Comparison of ENCODE assay signal across 20 mouse cellular contexts in genomic region chr14:8123141-8123540, GRCm38 (mm10). TPM values are rescaled to one million over a fixed set of nuclear protein-coding genes. Genes with fewer than 3 reads are reported as not detected.
DNase-seq lines count a peak whose midpoint lies in the region; ATAC-seq and TF ChIP-seq lines count a peak whose summit lies in the region.
"Had no signal": no experiment of that assay in that cellular context is flagged by ENCODE, and none has a peak within 500 bp of the region (broad histone marks: within the 10 kb centered on the region; RNA-seq: fewer than 3 reads in every experiment).

No protein-coding gene starts in this region.

- H3K4me1 ChIP-seq in forebrain, embryonic 16.5 days (replicated peaks; ENCODE audit: control insufficient read depth, insufficient read depth, low read length), result no peaks in the 10 kb centered on the region
- H3K4me1 ChIP-seq in forebrain, embryonic 15.5 days, result no peaks in the 10 kb centered on the region
- H3K4me1 ChIP-seq in testis, adult 2 months (ENCODE audit: control insufficient read depth, insufficient read depth, low read length), result no peaks in the 10 kb centered on the region
- no peaks in the 10 kb centered on the region for H3K4me1 ChIP-seq in midbrain, postnatal 0 days (ENCODE audit: insufficient read depth, low read length)
- H3K4me1 ChIP-seq: hindbrain, embryonic 13.5 days; limb, embryonic 15.5 days; megakaryocyte, embryonic 14.5 days had no signal

- TF ChIP-seq CTCF in testis, adult 2 months (IDR thresholded peaks at IDR 0.05; ENCODE audit: control insufficient read depth, insufficient read depth, insufficient replicate concordance, low read depth, low read length), result no peak
- TF ChIP-seq CTCF in midbrain, postnatal 0 days (IDR thresholded peaks at IDR 0.05), result no peak

- 0 out of 2 replicates have a peak, but pooled peaks cover 2% of the 10 kb centered on the region for H3K36me3 ChIP-seq in forebrain, embryonic 16.5 days (ENCODE audit: control insufficient read depth, insufficient read depth)
- H3K36me3 ChIP-seq in forebrain, embryonic 15.5 days, result peaks cover 12% of the 10 kb centered on the region
- peaks cover 2% of the 10 kb centered on the region; the same call in 1 of the 2 replicates for H3K36me3 ChIP-seq in testis, adult 2 months (ENCODE audit: control insufficient read depth, insufficient read depth, low read length)
- peaks cover 19% of the 10 kb centered on the region for H3K36me3 ChIP-seq in midbrain, postnatal 0 days (ENCODE audit: insufficient read depth, low read length)

- no peak overlapping the region for H3K4me3 ChIP-seq in forebrain, embryonic 16.5 days (replicated peaks; ENCODE audit: low read length)
- H3K4me3 ChIP-seq in forebrain, embryonic 15.5 days, result no peak overlapping the region
- no peak overlapping the region for H3K4me3 ChIP-seq in testis, adult 2 months (ENCODE audit: control insufficient read depth, low read depth, low read length)
- no peak overlapping the region for H3K4me3 ChIP-seq in midbrain, postnatal 0 days (ENCODE audit: low read depth, low read length)
- H3K4me3 ChIP-seq: heart, embryonic 13.5 days; hindbrain, embryonic 13.5 days; limb, embryonic 15.5 days; megakaryocyte, embryonic 14.5 days; myocyte had no signal

- H3K4me2 ChIP-seq in forebrain, embryonic 16.5 days (ENCODE audit: low read length), result no peak overlapping the region
- no peak overlapping the region for H3K4me2 ChIP-seq in forebrain, embryonic 15.5 days (replicated peaks)
- H3K4me2 ChIP-seq in midbrain, postnatal 0 days (ENCODE audit: low read depth, low read length, poor library complexity, severe bottlenecking), result no peak overlapping the region
- H3K4me2 ChIP-seq: heart, embryonic 13.5 days; hindbrain, embryonic 13.5 days; limb, embryonic 15.5 days had no signal

- no peak for TF ChIP-seq POLR2A in testis, adult 2 months (IDR thresholded peaks at IDR 0.05; ENCODE audit: control insufficient read depth, low read depth, low read length)

- ATAC-seq in forebrain, embryonic 16.5 days, result peak; percentile 57; the same call in 1 of the 2 replicates
- ATAC-seq in forebrain, embryonic 15.5 days (replicated peaks), result no peak
- no peak for ATAC-seq in midbrain, postnatal 0 days (ENCODE audit: low FRiP score)
- ATAC-seq: activated CD4-positive, CD25-positive, alpha-beta regulatory T cell, adult 4 months; inflammation-experienced regulatory T-cells, adult 6 months; liver, postnatal 0 days had no signal

- no peak overlapping the region for H3K9ac ChIP-seq in forebrain, embryonic 16.5 days (replicated peaks; ENCODE audit: low read depth, low read length)
- H3K9ac ChIP-seq in forebrain, embryonic 15.5 days (replicated peaks), result no peak overlapping the region
- H3K9ac ChIP-seq in midbrain, postnatal 0 days (replicated peaks; ENCODE audit: low read length, poor library complexity, severe bottlenecking), result no peak overlapping the region
- H3K9ac ChIP-seq: heart, embryonic 13.5 days; hindbrain, embryonic 13.5 days; limb, embryonic 15.5 days; liver, postnatal 0 days had no signal

- no peaks in the 10 kb centered on the region for H3K27me3 ChIP-seq in forebrain, embryonic 16.5 days (replicated peaks; ENCODE audit: control insufficient read depth, insufficient read depth, low read length)
- no peaks in the 10 kb centered on the region for H3K27me3 ChIP-seq in forebrain, embryonic 15.5 days
- H3K27me3 ChIP-seq in testis, adult 2 months (ENCODE audit: control insufficient read depth, insufficient read depth, low read length), result no peaks in the 10 kb centered on the region
- no peaks in the 10 kb centered on the region for H3K27me3 ChIP-seq in midbrain, postnatal 0 days (ENCODE audit: insufficient read depth, low read length)
- H3K27me3 ChIP-seq: heart, embryonic 13.5 days; hindbrain, embryonic 13.5 days; limb, embryonic 15.5 days; megakaryocyte, embryonic 14.5 days had no signal

- no peak for DNase-seq in testis, postnatal 10 days (ENCODE audit: low spot score)
- DNase-seq in cerebellum, postnatal 10 days, result peak; percentile 39 to 42
- no peak for DNase-seq in frontal cortex, postnatal 10 days (ENCODE audit: low spot score in 2 of 2)
- DNase-seq in midbrain, postnatal 0 days (ENCODE audit: low spot score), result no peak
- DNase-seq: adrenal gland, postnatal 10 days; gastrocnemius, postnatal 14 days; kidney, adult 2 months; kidney, postnatal 4 days; liver, postnatal 0 days; midbrain, embryonic 14.5 days had no signal

- no peaks in the 10 kb centered on the region for H3K9me3 ChIP-seq in forebrain, embryonic 16.5 days (ENCODE audit: control insufficient read depth, low read length)
- no peaks in the 10 kb centered on the region for H3K9me3 ChIP-seq in forebrain, embryonic 15.5 days
- H3K9me3 ChIP-seq in midbrain, postnatal 0 days (ENCODE audit: low read length), result no peaks in the 10 kb centered on the region
- H3K9me3 ChIP-seq: heart, embryonic 13.5 days; hindbrain, embryonic 13.5 days; limb, embryonic 15.5 days; megakaryocyte, embryonic 14.5 days had no signal

- 72% methylated on average over 7 of the region's 7 CpGs for WGBS in forebrain, embryonic 16.5 days
- 73% methylated on average over 7 of the region's 7 CpGs for WGBS in forebrain, embryonic 15.5 days
- 88% methylated on average over 7 of the region's 7 CpGs for WGBS in midbrain, postnatal 0 days

- H3K27ac ChIP-seq in forebrain, embryonic 16.5 days (ENCODE audit: low read length), result no peak overlapping the region
- H3K27ac ChIP-seq in forebrain, embryonic 15.5 days (replicated peaks), result no peak overlapping the region
- peak overlapping the region; percentile 10; the same call in 1 of the 2 replicates for H3K27ac ChIP-seq in testis, adult 2 months (ENCODE audit: control insufficient read depth, insufficient read depth, low read depth, low read length)
- H3K27ac ChIP-seq in midbrain, postnatal 0 days (ENCODE audit: low read depth, low read length), result no peak overlapping the region
- H3K27ac ChIP-seq: heart, embryonic 13.5 days; hindbrain, embryonic 13.5 days; limb, embryonic 15.5 days had no signal

RNA-seq across cellular contexts. Expression of gene Pxk, which starts 25.1 kb away (rescaled TPM):
- 51.2 and 63.0 TPM in 2 replicates for polyA plus RNA-seq in forebrain, embryonic 16.5 days (2015; fragmentation: Nextera tagmentation; extraction: Ambion mirVana)
- 48.8 and 51.8 TPM in 2 replicates for polyA plus RNA-seq in forebrain, embryonic 15.5 days (2015; fragmentation: Nextera tagmentation; extraction: Ambion mirVana)
- polyA plus RNA-seq in testis, adult 2 months (2012; rRNA removed), result 39.4 and 44.0 TPM in 2 replicates
- total RNA-seq in midbrain, postnatal 0 days (2014; rRNA removed), result 37.3 and 55.5 TPM in 2 replicates
- 54.3 and 58.3 TPM in 2 replicates for polyA plus RNA-seq in midbrain, postnatal 0 days (2015; fragmentation: Nextera tagmentation; extraction: Ambion mirVana)

RNA-seq across cellular contexts. Expression of gene Rpp14, which starts 43.0 kb away (rescaled TPM):
- polyA plus RNA-seq in forebrain, embryonic 16.5 days (2015; fragmentation: Nextera tagmentation; extraction: Ambion mirVana), result 59.5 and 70.2 TPM in 2 replicates
- 50.1 and 59.7 TPM in 2 replicates for polyA plus RNA-seq in forebrain, embryonic 15.5 days (2015; fragmentation: Nextera tagmentation; extraction: Ambion mirVana)
- 3.0 and 3.3 TPM in 2 replicates for polyA plus RNA-seq in testis, adult 2 months (2012; rRNA removed)
- 20.6 and 31.1 TPM in 2 replicates for total RNA-seq in midbrain, postnatal 0 days (2014; rRNA removed)
- 35.5 and 39.6 TPM in 2 replicates for polyA plus RNA-seq in midbrain, postnatal 0 days (2015; fragmentation: Nextera tagmentation; extraction: Ambion mirVana)

RNA-seq across cellular contexts. Expression of gene Pdhb, which starts 49.7 kb away (rescaled TPM):
- 249 and 250 TPM in 2 replicates for polyA plus RNA-seq in forebrain, embryonic 16.5 days (2015; fragmentation: Nextera tagmentation; extraction: Ambion mirVana)
- polyA plus RNA-seq in forebrain, embryonic 15.5 days (2015; fragmentation: Nextera tagmentation; extraction: Ambion mirVana), result 235 and 239 TPM in 2 replicates
- 97.6 and 115 TPM in 2 replicates for polyA plus RNA-seq in testis, adult 2 months (2012; rRNA removed)
- 153 and 192 TPM in 2 replicates for total RNA-seq in midbrain, postnatal 0 days (2014; rRNA removed)
- 256 and 264 TPM in 2 replicates for polyA plus RNA-seq in midbrain, postnatal 0 days (2015; fragmentation: Nextera tagmentation; extraction: Ambion mirVana)

Comparison
In these comparisons a context has a peak if more than half of its experiments do, and no peak if none do; other contexts are left out.
1. DNase-seq: peak in cerebellum, postnatal 10 days (2 of 2); none in testis, postnatal 10 days (single experiment), frontal cortex, postnatal 10 days (0 of 2) and midbrain, postnatal 0 days (single experiment).